ENCODE assay signal across 24 mouse cellular contexts in genomic region chr13:3796649-3797048, GRCm38 (mm10). TPM values are rescaled to one million over a fixed set of nuclear protein-coding genes. Genes with fewer than 3 reads are reported as not detected.
"Had no signal": no experiment of that assay in that cellular context is flagged by ENCODE, and none has a peak within 500 bp of the region (broad histone marks: within the 10 kb centered on the region; RNA-seq: fewer than 3 reads in every experiment).

No protein-coding gene starts in this region.

- ATAC-seq: liver, postnatal 0 days; midbrain, embryonic 16.5 days had no signal

- H3K9ac ChIP-seq: limb, embryonic 15.5 days; liver, embryonic 13.5 days; liver, embryonic 15.5 days; liver, postnatal 0 days; midbrain, embryonic 12.5 days; neural tube, embryonic 13.5 days; neural tube, embryonic 15.5 days had no signal

- H3K27me3 ChIP-seq: limb, embryonic 15.5 days; liver, embryonic 13.5 days; liver, embryonic 15.5 days; midbrain, embryonic 12.5 days; neural tube, embryonic 13.5 days; neural tube, embryonic 15.5 days had no signal

- DNase-seq: liver, embryonic 13.5 days; liver, postnatal 0 days; midbrain, embryonic 14.5 days; retina, postnatal 1 day; right cerebral cortex, adult 18-20 months; right cerebral cortex, postnatal 25 days; right cerebral cortex, postnatal 4 days; spleen, adult 18-20 months; thymus, adult 18-20 months; thymus, postnatal 14 days; thymus, postnatal 36 days had no signal

- H3K4me3 ChIP-seq: limb, embryonic 15.5 days; liver, embryonic 13.5 days; liver, embryonic 15.5 days; midbrain, embryonic 10.5 days; midbrain, embryonic 12.5 days; myocyte; neural tube, embryonic 13.5 days; neural tube, embryonic 15.5 days had no signal

- H3K27ac ChIP-seq: limb, embryonic 15.5 days; liver, embryonic 13.5 days; liver, embryonic 15.5 days; midbrain, embryonic 10.5 days; midbrain, embryonic 12.5 days; neural tube, embryonic 13.5 days; neural tube, embryonic 15.5 days had no signal

- H3K4me2 ChIP-seq: limb, embryonic 15.5 days; liver, embryonic 11.5 days; liver, embryonic 13.5 days; liver, embryonic 15.5 days; midbrain, embryonic 12.5 days; neural tube, embryonic 13.5 days; neural tube, embryonic 15.5 days had no signal

- H3K36me3 ChIP-seq: limb, embryonic 15.5 days; liver, embryonic 13.5 days; liver, embryonic 15.5 days; midbrain, embryonic 10.5 days; midbrain, embryonic 12.5 days; neural tube, embryonic 13.5 days; neural tube, embryonic 15.5 days had no signal

- H3K4me1 ChIP-seq: liver, embryonic 13.5 days; liver, embryonic 15.5 days; midbrain, embryonic 10.5 days; neural tube, embryonic 13.5 days; neural tube, embryonic 15.5 days had no signal

- H3K9me3 ChIP-seq: limb, embryonic 15.5 days; liver, embryonic 13.5 days; liver, embryonic 15.5 days; midbrain, embryonic 10.5 days; midbrain, embryonic 12.5 days; neural tube, embryonic 13.5 days; neural tube, embryonic 15.5 days had no signal

RNA-seq across cellular contexts. Expression of gene Calml3, which starts 7.5 kb away (rescaled TPM):
- polyA plus RNA-seq: liver, embryonic 13.5 days; liver, embryonic 15.5 days; liver, postnatal 0 days; midbrain, embryonic 10.5 days; midbrain, embryonic 12.5 days; midbrain, embryonic 14.5 days; midbrain, embryonic 16.5 days; neural tube, embryonic 11.5 days; neural tube, embryonic 13.5 days; neural tube, embryonic 15.5 days; small intestine, adult 2 months had no signal

RNA-seq across cellular contexts. Expression of gene Calm4, which starts 40.9 kb away (rescaled TPM):
- polyA plus RNA-seq: liver, embryonic 11.5 days; liver, embryonic 13.5 days; liver, embryonic 15.5 days; liver, postnatal 0 days; midbrain, embryonic 10.5 days; midbrain, embryonic 12.5 days; midbrain, embryonic 14.5 days; midbrain, embryonic 16.5 days; neural tube, embryonic 11.5 days; neural tube, embryonic 13.5 days; small intestine, adult 2 months; stomach, embryonic 14.5 days had no signal

RNA-seq across cellular contexts. Expression of gene Calm5, which starts 57.3 kb away (rescaled TPM):
- polyA plus RNA-seq: liver, embryonic 11.5 days; liver, embryonic 13.5 days; liver, embryonic 15.5 days; liver, postnatal 0 days; midbrain, embryonic 10.5 days; midbrain, embryonic 12.5 days; midbrain, embryonic 14.5 days; midbrain, embryonic 16.5 days; myocyte; neural tube, embryonic 11.5 days; neural tube, embryonic 13.5 days; neural tube, embryonic 15.5 days; small intestine, adult 2 months; stomach, embryonic 14.5 days; stomach, embryonic 16.5 days had no signal
